Mouse (Mus musculus) pancreas, adult 10 weeks (tissue): ENCODE results near the gene Anxa5. TPM values are rescaled to one million over a fixed set of nuclear protein-coding genes. Genes with fewer than 3 reads are reported as not detected.

Source experiments
- polyA plus RNA-seq: library from polyadenylated mRNA; stranded (reverse); fragments of 350-450 nt; fragmentation: Illumina TruSeq; extraction: RNeasy Lipid Tissue Mini Kit (QIAGEN cat#74804); gene quantifications from one replicate; pipeline ENCODE4 v1.2.3, GENCODE M21; 2015; ENCODE audit warnings: low read depth, low replicate concordance; ENCODE audit not compliant: insufficient read depth

The Anxa5 gene
- 138 TPM for polyA plus RNA-seq

DNA sequence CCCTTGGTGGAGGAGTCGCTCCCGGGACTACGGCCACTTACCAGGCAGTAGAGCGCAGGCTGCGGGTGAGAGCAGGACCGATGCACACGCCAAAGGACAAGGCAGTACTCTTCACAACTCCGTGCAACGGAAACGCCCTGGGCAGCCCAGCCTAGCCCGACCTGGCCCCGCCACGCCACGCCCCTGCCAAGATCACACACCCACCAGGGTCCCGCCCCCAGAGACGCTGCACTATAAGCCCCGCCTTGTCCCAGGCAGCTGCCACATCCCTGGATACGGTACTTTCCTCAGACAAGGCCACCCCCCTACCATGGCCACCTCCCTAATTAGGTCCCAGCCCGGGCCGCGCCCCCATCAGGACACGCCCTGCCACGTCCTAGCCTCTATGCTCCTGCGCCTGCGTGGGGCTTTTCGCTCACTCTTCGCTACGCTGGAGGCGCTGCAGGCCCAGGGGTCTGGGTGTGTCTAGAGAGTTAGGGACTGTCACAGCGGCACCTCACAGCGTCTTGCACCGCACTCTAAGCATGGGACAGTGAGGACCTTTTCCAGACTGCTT, at the start of gene Anxa5, which contains the start of gene 1810062G17Rik:
Anxa5 (minus strand) TSS at position 363 of the 556 bp plus-strand sequence.
1810062G17Rik (plus strand) TSS at position 406 of the 556 bp plus-strand sequence.

DNA sequence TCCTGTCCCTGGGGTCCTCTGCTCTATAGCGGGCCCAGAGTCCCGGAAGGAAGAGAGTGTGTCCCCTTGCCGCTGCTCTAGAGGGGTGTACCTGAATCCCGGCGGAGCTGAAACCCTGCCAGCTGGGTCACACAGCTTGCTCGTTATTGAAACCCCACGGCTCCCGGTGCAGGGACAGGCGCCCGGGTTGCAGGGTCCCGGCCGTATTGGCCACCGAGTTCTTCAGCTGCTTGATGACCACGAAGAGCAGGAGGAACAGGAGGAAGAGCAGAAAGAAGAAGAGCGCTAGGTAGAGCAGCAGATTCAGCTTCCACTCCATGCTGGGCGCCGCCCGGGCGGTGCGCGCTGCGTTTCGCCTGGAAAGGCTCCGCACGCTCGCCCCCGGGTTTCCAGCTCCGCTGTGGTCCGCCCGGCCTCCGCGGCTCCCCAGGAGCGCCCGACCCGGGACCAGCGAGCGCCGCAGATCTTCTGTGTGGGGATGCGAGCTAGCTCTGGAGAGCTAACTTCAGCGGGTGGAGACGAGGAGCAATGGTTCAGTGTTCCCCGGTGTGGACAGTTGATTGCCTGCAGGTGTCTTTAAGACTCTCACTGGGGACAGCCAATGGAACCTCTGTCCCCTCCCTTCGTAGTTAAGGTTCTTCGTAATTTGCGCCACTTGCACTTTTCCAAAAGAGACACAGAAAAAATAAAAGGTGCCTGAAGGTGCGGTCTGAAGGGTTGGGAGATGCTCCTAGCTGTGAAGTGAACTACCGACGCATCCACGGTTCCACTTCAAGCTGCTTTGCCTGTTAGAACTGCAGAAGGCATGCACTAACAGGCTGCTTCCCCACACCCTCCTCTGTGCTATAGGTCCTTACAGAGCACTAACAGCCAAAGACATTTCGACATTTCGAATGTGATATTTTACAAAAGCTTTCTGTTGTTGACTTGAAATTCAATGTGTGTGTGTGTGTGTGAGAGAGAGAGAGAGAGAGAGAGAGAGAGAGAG, 45.7 kb upstream of the Anxa5 start, which contains the start of gene Gm11549:
Gm11549 (minus strand) TSS at position 741 of the 988 bp plus-strand sequence.

Other genes starting within 250 kb of the Anxa5 start
- 1.3 TPM for gene 1810062G17Rik, start within 50 bp of the Anxa5 start, polyA plus RNA-seq
- not detected for gene Gm11549, start 45.9 kb upstream of the Anxa5 start, polyA plus RNA-seq
- gene Exosc9, start 76.7 kb upstream of the Anxa5 start, polyA plus RNA-seq = 7.9 TPM
- gene Ccna2, start 96.3 kb upstream of the Anxa5 start, polyA plus RNA-seq = 0.63 TPM
- 1.4 TPM for gene Bbs7, start 137.6 kb upstream of the Anxa5 start, polyA plus RNA-seq
- 3.5 TPM for gene Trpc3, start 214.3 kb upstream of the Anxa5 start, polyA plus RNA-seq